Comparison of ENCODE assay signal across 8 mouse cellular contexts in the genomic region with DNA sequence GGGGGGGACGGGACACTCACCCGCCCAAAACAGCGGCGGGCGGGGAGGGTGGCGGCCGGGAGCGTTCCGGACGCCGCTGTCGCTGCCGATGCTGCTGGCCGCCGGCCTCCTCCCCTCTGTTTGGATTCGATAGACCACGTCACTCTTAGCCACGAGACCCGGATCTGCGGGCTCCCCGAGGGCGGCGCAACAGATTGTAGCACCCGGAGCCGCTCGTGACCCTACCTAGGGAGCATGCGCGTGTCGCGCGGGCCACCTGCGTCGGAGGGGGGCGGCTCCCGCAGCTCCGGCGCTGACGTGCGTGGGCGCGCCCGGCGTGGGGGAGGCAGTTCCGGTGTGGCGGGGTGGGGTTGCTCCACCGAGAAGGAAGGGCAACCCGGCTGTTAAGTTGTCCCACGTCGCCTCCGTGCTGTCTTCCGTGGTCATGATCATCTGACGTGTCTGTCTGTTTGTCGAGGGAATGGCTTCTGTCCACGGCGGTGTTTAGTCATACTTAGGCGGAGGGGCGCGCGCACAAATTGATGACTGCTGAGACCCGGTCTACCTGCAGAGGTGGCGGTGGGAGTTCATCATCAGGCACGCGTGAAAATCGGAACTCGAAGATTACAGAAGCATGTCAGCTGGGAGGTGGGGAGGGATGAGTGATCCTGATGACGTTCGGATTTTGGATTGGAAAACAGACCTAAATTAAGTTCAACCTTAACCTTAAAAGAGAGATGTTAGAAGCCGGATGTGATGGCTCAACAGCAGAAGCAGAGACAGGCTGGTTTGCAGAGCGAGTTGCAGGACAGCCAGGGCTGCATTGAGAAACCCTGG. TPM values are rescaled to one million over a fixed set of nuclear protein-coding genes. Genes with fewer than 3 reads are reported as not detected.
DNase-seq lines count a peak whose midpoint lies in the region; ATAC-seq lines count a peak whose summit lies in the region.

Gm43552 (minus strand) TSS at position 118 of the 816 bp plus-strand sequence.

- H3K4me3 ChIP-seq in intestine, embryonic 14.5 days (ENCODE audit: low read depth, low read length): peak within 1 kb of the TSS; percentile 82

- peak within 1 kb of the TSS; percentile 92 for H3K4me2 ChIP-seq in intestine, embryonic 14.5 days (ENCODE audit: low read length)

- H3K36me3 ChIP-seq in intestine, embryonic 14.5 days (ENCODE audit: control insufficient read depth, insufficient read depth, low read length): 0 out of 2 replicates have a peak, but pooled peaks cover 3% of the 10 kb centered on the region

- peak; percentile 99 for DNase-seq in adrenal gland, adult 2 months
- peak; percentile 93 for DNase-seq in embryo, embryonic 11 days
- peak; percentile 97 for DNase-seq in gastrocnemius, postnatal 25 days
- peak; percentile 91 for DNase-seq in intestine, embryonic 14.5 days (ENCODE audit: low spot score)
- DNase-seq in left cerebral cortex, postnatal 14 days (ENCODE audit: low spot score in 2 of 2): peak; percentile 96 to 97
- peak; percentile 94 for DNase-seq in right cerebral cortex, postnatal 14 days
- DNase-seq in urinary bladder, postnatal 25 days (ENCODE audit: low spot score): peak; percentile 91

- under 1% methylated on average over 63 of the region's 69 CpGs for WGBS in intestine, embryonic 14.5 days

- no peaks in the 10 kb centered on the region for H3K9me3 ChIP-seq in intestine, embryonic 14.5 days (ENCODE audit: control insufficient read depth, low read length)

- no peaks in the 10 kb centered on the region for H3K27me3 ChIP-seq in intestine, embryonic 14.5 days (replicated peaks; ENCODE audit: control insufficient read depth, insufficient read depth, low read length)

- intact Hi-C loops in left cerebral cortex, postnatal 14 days (cut with DNase I): loop anchor here (2.0 to 5.0 kb wide), 3 partner anchors 44 to 204 kb away; partner anchors contain the start of genes Smim14, Ube2k and Ugdh

- peak within 1 kb of the TSS; percentile 87 for H3K9ac ChIP-seq in intestine, embryonic 14.5 days (ENCODE audit: low read length)

- peak; percentile 97 for ATAC-seq in intestine, embryonic 14.5 days (replicated peaks; ENCODE audit: low FRiP score, low TSS enrichment, low read depth)
- ATAC-seq in megakaryocyte-erythroid progenitor cell, adult 5-6 weeks (replicated peaks; ENCODE audit: low FRiP score, low TSS enrichment, poor library complexity, severe bottlenecking): peak; percentile 92

- peak within 1 kb of the TSS; percentile 95 for H3K27ac ChIP-seq in intestine, embryonic 14.5 days (ENCODE audit: low read depth)

- H3K4me1 ChIP-seq in intestine, embryonic 14.5 days (replicated peaks; ENCODE audit: control insufficient read depth, insufficient read depth, low read length): peaks cover 5% of the 10 kb centered on the region; the same call in 1 of the 2 replicates

RNA-seq across cellular contexts. Expression of gene Gm43552, which starts in this region (rescaled TPM):
- 1 to 10 TPM in 1 of 2 experiments, not detected in 1; 1.2 TPM for total RNA-seq in adrenal gland, adult 2 months (2021)
- polyA plus RNA-seq in adrenal gland, adult 2 months (2012; rRNA removed): 8.3 TPM in 1 of 2 replicates, not detected in the other
- 1 to 10 TPM in 1 of 2 experiments, not detected in 1; 2.6 TPM for total RNA-seq in gastrocnemius, postnatal 25 days (2021)
- polyA plus RNA-seq in intestine, embryonic 14.5 days (2014; fragmentation: Nextera tagmentation; extraction: Ambion mirVana): 2.4 TPM in 1 of 2 replicates, not detected in the other
- total RNA-seq in left cerebral cortex, postnatal 14 days (2021): 1 to 10 TPM in 1 of 2 experiments, not detected in 1; 3.4 TPM
- not detected in 2 replicates for total RNA-seq in megakaryocyte-erythroid progenitor cell, adult 5-6 weeks (2014; fragmentation: Nextera tagmentation)
- not detected in 2 replicates for total RNA-seq in megakaryocyte-erythroid progenitor cell, adult 5-6 weeks (2017)

Comparison
In these comparisons a context has a peak if more than half of its experiments do, and no peak if none do; other contexts are left out.
1. Peak in every context shown above with its lines: DNase-seq, ATAC-seq, H3K4me3 ChIP-seq and H3K27ac ChIP-seq.
2. Peak in ATAC-seq in megakaryocyte-erythroid progenitor cell, adult 5-6 weeks; RNA of the gene not detected or under 1 TPM.